Mouse (Mus musculus): ENCODE results near the gene Sncg.

The Sncg gene

DNA sequence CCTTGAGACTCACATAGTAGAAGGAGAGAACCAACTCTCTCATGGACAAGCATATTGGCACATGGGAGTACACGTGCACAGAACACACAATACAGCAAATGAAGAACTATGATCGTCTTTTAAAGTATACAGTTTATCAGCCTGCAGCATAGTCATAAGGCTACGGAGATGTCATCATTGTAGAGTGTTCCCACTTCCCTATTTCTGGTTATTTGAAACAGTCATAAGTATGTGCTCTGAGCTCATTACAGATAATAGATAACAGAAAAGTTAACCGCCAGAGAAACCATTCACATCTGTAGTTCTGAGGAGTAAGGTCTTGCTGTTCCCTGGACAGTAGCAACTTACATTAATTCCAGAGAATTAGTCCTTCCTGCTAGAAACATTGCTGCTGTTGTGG is 31.5 kb downstream of the Sncg start:
- DNase-seq (ENCODE audit: low read depth, low spot score), result no peak

- no peak for DNase-seq (ENCODE audit: low read depth, low spot score)
These were observed 32.6 kb downstream of the Sncg start for GRCm38 (mm10) chr14:34341993-34342392.

- no peak for DNase-seq (ENCODE audit: low read depth, low spot score)
These were observed 35.1 kb downstream of the Sncg start for GRCm38 (mm10) chr14:34339446-34339845.

GRCm38 (mm10) chr14:34332476-34332875 is 42.1 kb downstream of the Sncg start:
- DNase-seq (ENCODE audit: low read depth, low spot score), result peak; percentile 52

- DNase-seq (ENCODE audit: low read depth, low spot score), result peak; percentile 43
These were observed 42.7 kb downstream of the Sncg start for GRCm38 (mm10) chr14:34331886-34332285.

GRCm38 (mm10) chr14:34330657-34331158 is 43.9 kb downstream of the Sncg start:
- DNase-seq (ENCODE audit: low read depth, low spot score), result peak; percentile 40

DNA sequence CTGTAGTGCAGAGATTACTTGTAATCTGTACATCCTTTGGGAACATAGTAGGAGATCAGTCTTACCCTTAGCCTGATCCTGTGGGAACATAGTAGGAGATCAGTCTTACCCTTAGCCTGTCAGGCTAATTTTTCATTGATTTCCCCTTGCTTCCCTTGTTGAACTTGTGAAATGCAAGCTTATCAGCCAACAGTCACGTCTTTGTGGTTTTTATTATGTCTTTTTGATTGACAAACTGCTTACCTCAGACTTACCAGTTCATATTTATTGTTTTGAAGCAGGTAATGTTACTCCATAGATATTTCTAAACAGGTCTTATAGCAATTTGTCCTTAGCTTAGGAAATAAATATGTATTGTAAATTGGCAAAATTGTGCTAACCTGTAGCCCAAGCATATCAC is 47.0 kb downstream of the Sncg start:
- no peak for DNase-seq (ENCODE audit: low read depth, low spot score)

- DNase-seq (ENCODE audit: low read depth, low spot score), result no peak
These were observed 48.0 kb downstream of the Sncg start for GRCm38 (mm10) chr14:34326606-34327005.

DNA sequence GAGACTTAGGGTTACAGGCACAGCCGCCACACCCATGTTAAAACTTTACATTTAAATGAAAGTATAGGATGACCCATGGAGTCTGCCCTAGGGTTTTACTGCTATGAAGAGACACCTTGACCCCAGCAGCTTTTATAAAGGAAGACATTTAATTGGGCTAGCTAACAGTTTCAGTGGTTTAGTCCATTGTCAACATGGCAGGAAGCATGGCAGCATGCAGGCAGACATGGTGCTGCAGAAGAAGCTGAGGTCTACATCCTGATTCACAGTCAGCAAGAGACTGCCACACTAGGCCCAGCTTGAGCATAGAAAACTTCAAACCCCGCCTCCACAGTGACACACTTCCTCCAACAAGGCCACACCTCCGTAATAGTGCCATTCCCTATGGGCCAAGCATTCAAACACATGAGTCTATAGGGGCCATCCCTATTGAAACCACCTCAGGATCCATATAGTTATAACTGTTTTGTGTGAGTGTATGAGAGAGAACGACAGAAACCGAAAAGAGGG is 51.0 kb downstream of the Sncg start:
- no peak for DNase-seq (ENCODE audit: low read depth, low spot score)

Data from brain, embryonic 18.5 days (tissue).